Mouse (Mus musculus): ENCODE measurements around the gene Gpr182.
"Not testable (repeated sequence)": the region's sequence is repeated elsewhere in the genome, so short reads cannot be mapped to it uniquely, and the experiment has no call there.

Gene Gpr182

DNA sequence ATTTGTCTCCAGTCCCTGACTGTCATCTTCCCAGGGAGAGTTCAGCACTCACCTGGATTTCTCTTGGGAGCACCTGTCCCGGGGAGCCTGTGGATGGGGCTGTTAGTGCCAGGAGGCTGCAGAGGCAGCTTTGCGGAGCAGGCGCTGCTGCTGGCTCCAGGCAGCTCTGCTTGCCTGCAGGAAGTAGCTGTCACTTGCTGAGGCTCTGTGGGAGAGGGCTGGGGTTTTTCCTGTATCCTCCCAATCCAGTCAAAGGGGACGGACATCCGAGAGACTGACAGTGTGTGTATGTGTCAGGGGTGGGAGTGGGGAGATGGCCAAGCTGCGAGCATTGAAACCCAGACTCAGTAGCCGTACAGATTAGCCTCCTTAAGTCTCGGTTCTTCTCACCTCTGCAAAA is at the start of gene Gpr182:
Gpr182 (minus strand) TSS at position 185 of the 400 bp plus-strand sequence.
- no peak for DNase-seq (ENCODE audit: extremely low spot score)

DNA sequence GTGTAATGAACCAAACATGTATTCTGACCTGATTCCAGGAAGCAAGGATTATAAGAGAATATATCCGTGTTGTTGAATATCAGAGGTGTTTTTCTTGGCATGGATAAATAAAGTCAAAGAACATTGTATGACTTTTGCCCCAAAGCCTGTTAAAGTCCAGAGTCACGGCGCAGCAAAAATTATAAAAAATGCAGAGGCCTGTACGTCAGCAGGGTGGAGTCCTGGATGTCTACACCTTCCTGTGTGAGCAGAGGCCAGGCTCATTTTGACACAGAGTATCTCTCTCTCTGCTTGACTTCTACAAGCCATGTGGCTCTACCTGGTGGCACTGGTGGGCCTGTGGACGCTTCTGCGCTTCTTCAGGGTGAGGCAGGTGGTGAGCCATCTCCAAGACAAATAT is 49.4 kb upstream of the Gpr182 start, which contains the start of gene Rdh16:
Rdh16 (plus strand) TSS at position 262 of the 400 bp plus-strand sequence.
- DNase-seq (ENCODE audit: extremely low spot score) = no peak

DNA sequence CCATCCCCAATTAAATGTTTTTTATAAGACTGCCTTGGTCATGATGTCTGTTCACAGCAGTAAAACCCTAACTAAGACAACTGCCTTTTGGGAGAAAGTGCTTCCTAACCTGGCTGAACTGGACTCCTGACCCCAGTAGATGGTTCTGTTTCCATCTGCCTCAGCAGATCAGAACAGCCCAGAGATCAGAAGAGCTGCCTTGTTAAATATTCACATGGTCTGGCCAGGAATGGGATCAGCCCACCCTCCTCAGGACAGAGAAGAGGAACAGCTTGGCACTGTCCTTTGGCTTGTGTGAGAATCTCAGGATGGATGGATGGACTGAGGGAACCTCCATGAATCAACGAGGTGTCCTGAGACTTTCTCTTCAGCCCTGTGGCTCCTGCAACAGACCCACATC is 47.8 kb upstream of the Gpr182 start:
- no peak for DNase-seq (ENCODE audit: extremely low spot score)

DNA sequence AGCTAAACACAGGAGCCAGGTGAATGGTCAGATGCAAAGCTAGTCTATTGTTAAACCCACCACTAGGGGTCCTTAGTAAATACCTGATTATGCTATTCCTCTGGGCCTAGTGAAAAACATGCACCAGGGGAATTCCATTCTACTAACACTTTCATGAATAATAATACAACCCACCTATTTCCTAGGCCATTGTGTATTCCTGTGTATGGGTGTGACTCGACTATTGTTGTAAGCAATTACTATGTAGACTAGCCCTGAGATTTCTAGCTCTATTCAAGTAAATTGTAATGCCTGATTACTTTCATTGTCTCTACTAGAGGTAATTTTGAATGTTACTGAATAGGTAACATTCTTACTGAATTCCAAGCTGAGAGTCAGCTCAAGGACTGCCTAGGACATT is 33.9 kb upstream of the Gpr182 start:
- not testable (repeated sequence) for DNase-seq (ENCODE audit: extremely low spot score)

DNA sequence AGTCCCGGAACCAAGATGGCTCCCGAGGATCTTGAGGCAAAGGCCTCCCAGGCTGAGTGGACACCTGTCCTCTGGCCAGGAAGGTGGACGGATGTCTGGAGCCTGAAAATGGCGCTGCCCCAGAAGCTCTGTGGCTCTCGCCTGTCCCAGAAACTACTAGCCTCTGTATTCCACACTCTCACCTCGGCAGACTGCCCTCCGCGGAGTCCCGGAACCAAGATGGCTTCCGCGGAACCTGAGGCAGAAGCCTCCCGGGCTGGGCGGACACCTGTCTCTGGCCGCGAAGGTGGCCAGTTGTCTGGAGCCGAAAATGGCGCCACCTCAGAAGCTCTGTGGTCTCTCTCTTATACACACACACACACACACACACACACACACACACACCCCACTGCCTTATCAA is 30.8 kb upstream of the Gpr182 start:
- DNase-seq (ENCODE audit: extremely low spot score) = not testable (repeated sequence)

DNA sequence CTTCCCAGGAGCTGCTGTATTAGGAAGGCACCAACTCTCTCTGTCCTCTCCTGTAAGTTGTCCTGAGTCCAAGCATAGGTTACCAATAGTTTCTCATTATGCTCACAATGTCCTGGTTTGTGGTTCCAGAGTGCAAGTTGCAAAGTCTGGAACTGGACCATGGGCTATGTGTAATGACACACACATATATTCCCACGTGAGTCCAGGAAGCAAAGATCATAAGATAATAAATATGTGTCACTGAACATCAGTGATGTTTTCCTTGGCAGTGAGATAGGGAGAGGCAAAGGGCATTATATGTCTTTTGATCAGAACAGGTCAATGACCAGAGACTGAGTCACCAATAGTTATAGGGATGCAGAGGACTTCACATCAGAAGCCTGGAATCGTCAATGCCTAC is 24.5 kb upstream of the Gpr182 start, which contains the start of gene Rdh9:
Rdh9 (plus strand) TSS at position 376 of the 400 bp plus-strand sequence.
- DNase-seq (ENCODE audit: extremely low spot score) = no peak

DNA sequence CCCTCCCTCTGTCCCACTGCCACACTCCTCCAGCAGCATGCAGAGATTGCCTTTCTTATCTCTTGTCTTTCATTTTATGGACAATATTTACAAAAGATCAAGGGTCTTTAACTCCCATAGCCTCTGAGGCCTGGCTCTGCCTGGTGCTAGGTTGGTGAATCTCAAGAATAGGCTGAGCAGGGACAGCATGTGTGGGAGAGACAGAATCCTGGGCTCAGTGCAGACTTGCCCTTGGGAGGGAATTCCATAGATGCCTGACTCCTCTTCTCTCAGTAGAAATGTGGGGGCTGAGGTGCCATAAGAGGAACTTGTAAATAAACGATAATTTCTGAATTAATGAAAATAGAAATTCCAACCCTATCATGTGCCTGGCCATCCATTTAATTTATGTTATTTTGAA is 15.0 kb upstream of the Gpr182 start:
- DNase-seq (ENCODE audit: extremely low spot score) = no peak

DNA sequence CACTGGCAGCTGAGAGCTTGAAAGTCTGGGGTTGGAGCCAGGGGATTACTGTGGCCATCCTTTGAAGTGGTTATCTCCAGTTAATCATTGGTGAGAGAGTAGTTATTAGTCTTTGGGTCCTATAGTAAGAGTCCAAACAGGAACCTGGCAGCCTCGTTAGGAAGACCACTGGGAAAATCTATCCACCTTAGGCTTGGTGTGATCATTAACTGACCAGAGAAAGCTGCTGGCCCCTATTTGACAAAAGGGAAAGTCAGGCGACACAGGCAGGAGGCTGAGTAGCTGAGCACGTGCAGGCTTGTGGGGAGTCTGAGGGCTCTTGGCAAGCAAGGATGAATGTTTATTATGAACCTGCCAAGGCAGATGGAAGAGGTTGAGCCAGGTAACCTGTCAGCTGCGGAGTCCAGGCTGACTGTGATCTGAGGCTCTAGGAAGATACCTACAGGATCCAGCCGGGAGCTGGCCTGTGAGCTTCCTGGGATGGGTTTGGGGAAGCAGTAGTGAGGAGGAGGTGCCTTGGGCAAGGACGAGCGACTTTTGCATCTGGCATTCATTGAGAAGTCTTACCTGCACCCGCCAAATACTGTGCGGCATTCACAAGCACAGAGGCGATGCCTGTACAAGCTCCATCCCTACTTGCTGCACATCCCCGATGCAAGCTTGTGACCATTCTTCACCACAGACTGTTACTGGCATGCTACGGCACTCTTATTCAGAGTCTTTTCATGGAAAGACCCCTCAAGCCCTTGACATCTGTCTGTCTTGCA is 12.6 kb upstream of the Gpr182 start:
- DNase-seq (ENCODE audit: extremely low spot score) = no peak

DNA sequence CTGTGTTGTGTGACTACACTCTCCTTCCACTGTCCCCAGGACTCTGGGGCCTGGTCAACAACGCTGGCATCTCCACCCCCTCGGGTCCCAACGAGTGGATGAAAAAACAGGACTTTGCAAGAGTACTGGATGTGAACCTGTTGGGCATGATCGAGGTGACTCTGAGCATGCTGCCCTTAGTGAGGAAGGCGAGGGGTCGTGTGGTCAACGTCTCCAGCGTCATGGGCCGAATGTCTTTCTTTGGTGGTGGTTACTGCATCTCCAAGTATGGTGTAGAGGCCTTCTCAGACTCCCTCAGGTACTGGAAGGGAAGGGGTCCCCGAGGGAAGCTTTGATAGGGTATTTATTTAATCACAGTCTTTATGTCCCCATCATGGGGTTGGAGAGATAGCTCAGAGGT is 11.4 kb upstream of the Gpr182 start:
- not testable (repeated sequence) for DNase-seq (ENCODE audit: extremely low spot score)

DNA sequence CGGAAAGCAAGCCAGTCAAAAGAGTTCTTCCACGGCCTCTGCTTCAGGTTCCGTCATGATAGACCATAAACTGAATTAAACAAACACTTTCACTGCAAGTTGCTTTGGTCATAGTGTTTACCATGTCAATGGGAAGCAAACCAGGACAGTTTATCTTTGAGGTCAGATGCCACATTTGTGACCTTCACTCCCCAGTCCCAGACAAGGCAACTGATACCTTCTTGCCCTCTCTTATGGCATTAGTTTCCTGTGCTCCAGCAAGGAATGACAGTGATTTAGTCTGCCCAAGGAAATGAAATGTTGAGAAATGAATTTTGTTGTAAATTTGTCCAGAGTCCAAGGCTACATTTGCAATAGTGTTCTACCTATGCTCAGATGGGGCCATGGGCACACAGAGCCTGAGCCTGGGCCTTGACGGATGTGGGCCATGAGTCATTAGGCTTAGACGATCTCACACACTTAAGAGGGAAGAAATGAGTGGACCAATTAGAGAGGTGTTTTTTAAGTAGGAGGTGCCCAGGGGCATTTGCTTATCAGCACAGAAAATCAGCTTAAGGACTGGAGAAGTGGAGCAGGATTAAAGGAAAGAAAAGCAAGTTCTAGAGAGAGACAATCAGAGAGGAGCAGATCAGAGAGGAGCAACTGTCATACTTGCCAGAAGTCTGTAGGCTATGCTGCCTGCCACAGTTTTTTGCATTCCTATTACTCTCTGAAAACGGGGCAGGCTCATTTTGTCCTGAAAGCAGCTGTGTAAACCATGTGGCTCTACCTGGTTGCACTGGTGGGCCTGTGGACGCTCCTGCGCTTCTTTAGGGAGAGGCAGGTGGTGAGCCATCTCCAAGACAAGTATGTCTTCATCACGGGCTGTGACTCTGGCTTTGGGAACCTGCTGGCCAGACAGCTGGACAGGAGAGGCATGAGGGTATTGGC is 7.9 kb upstream of the Gpr182 start, which contains the start of the genes Rdh1 and Rdh16f1:
Rdh1 (plus strand) TSS at position 541 of the 930 bp plus-strand sequence.
Rdh16f1 (plus strand) TSS at position 607 of the 930 bp plus-strand sequence.
- DNase-seq (ENCODE audit: extremely low spot score) = no peak

DNA sequence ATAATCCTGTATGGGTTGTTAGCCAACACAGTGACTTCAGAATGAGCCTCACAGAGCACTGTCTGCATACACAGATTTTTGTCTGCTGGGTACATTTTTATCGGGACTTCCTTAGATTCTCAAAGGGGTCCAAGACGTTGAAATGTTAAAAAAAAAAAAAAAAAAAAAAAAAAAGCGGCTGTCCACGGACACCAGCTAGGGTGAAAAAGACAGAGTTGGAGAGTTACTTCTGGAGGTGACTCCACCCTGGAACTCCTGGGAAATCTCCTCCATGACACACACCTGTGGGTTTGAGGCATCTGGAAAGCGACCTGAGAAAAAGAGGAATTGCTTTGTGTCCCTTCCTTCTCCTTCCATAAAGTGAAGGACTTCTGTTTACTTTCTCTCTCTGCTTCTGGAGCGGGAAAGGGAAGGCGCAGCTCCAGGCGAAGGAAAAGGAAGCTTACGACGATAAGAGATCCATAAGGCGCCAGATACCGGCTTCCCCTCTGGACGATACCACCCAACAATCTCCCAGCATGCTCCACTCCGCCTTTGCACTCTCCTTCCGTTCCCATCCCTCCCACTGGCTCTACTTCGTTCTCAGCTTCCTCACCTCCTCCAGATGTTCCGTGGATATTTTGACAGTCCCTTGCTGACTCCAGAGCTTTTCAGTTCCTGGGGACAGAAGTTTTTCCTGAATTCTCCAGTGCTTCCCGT is 4.4 kb upstream of the Gpr182 start:
- DNase-seq (ENCODE audit: extremely low spot score) = no peak

DNA sequence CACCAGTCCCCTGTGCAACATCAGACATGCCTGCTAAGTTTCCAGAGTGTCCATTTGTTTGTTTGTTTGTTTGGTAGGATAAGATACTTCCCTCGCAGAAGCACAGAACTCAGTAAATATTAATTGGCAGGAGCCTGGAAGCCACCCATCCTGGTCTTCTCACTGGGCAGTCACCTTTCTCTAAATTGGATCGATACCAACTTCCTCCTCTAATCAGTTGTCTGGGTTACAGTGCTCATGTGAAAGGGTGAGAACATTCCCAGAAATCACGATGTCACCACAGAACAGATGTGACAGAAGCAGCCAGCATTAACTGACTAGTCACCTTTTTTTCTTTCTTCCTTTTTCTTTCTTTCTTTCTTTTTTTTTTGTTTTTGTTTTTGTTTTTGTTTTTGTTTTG is 3.7 kb upstream of the Gpr182 start:
- no peak for DNase-seq (ENCODE audit: extremely low spot score)

DNA sequence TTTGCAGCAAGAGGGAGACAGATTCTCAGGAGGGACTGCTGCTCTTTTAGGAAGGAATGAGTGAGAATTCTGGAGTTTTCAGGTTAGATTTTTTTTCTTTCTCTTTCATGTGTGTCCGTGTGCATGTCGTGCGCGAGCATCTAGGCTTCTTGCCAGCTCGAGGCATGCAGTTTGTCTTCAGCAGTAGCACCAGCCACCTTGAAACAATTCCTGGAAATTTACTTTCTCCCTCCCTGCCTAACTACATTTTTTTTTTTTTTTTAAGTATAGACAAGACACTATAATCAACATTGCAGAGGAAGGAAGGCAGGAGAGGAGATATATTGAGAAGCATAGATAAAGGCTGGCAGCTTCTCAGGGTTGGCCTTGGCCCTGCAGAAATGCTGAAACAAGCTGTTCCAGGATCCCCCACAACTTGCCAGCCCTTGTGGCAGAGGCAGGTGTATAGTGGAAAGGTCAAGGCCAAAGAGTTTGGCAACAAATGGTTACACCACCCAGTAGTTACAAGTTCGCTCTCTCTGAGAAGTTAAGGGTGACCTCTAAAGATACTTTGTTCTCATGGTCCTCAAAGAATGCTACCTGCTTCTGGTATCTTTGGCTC is 3.1 kb upstream of the Gpr182 start:
- no peak for DNase-seq (ENCODE audit: extremely low spot score)

DNA sequence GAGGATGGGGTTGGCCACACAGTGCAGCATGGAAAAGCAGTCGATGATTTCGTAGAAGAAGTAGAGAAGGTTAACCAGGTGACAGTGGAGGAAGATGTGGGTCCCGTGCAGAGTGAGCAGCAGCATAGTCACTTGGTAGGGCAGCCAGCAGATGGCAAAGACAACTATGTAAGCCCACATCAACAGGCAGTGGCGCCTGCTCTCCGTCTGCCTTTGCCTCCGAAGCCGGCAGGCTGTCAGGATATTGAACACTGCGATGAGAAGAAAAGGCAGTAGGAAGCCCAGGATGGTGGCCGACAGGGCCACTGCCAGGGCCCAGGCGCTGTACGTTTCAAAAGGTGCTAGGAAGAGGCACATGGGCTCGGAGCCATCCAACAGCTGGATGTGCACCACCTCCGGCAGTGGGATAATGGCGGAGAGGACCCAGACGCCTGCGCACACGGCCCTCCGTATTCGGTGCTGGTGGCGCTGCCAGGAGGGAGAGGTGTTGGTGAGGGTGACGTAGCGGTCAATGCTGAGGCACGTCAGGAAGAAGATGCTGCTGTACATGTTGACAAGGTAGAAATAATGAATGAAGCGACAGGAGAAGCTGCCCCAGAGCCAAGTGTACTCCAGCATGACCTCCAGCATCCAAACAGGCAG is 1.3 kb downstream of the Gpr182 start:
- no peak for DNase-seq (ENCODE audit: extremely low spot score)

DNA sequence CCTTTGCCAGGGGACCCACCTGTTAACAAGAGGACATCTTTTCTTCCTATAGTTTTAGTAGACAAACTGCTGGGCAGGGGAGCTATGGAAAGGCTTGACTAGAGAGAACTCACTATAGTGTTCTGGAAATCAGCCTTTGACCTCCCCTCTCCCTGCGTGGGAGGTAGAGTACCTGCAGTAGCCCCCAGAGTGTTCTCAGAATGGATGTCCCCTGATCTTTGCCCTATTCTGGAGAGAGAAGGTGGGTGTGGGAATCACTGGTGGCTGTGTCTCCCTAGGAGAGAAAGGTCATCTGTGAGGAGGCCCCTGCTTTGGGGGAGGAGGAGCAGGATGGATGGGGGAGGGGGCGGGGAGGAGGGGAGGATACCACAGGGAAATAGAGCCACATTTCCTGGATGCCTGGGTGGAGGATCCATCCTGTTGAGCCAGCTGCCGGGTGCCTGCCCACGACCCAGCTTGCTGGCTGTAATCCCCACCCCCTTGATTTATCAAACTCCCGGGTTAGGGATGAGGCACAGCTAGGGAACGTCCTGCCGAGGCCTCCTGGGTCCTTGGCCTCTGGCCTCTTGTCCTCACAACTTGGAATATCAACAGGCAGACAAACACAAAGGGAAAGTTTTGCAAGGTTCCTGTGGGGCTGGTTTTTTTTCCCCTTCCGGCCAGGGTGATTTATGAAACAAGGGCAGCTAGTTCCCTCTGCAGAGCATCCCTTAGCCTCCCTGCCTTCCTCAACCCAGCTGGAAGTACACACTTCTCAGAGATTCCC is 2.5 kb downstream of the Gpr182 start:
- no peak for DNase-seq (ENCODE audit: extremely low spot score)

DNA sequence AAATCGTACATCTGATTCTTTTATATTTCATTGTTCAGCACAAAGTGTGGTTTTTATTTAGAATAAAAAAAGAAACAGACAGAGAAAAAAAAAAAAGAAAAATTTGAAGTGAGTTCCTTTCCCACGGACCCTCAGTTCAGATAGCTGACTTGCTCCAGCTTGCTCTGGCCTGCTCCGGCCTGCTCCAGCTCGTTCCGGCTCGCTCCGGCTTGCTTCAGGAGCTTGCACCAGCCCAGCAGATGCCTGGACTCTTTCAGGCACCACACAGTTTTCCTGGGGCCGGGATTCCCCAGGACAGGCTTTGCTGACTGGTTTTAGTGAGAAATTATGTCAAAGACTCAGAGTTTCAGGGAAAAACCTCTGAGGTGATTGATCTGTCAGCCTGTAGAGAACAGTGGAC is 4.3 kb downstream of the Gpr182 start:
- no peak for DNase-seq (ENCODE audit: extremely low spot score)

DNA sequence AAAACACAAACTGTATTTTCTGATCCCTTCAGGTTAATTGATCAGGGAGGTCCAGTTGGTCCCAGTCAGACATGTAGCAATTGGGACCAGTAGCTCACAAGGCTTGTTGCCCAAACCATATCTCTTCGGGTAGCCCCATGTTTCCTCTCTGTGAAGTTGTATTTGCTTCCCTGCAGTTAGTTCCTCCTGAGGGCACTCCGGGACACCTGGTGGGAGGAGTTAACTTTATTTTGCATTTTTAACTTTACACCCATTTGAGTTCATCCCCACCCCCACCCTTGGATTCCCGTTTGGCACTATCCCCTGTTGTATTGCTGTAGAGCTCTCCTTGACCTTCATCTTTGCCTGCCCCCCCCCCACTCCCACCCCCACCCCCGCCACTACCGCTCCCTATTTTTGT is 5.6 kb downstream of the Gpr182 start:
- DNase-seq (ENCODE audit: extremely low spot score) = no peak

DNA sequence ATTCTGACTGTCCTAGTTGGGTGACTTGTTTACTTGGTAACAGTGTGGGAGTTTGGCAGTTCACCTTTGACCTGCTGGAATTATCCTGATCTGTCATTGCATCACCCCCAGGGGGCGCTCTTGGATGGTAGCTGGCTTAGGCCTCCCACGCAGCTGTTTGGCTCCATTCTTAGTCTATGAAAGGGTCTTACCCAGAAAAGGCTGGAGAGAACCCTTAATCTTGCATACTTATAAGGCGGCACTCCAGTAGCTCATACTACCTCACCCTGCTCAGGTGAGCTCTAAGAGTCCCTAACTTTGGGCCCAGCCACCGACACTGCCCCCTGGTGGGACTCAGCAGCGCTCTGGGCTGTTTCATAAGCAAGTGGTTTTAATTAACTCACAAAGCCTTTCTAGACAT is 6.9 kb downstream of the Gpr182 start:
- DNase-seq (ENCODE audit: extremely low spot score) = no peak

DNA sequence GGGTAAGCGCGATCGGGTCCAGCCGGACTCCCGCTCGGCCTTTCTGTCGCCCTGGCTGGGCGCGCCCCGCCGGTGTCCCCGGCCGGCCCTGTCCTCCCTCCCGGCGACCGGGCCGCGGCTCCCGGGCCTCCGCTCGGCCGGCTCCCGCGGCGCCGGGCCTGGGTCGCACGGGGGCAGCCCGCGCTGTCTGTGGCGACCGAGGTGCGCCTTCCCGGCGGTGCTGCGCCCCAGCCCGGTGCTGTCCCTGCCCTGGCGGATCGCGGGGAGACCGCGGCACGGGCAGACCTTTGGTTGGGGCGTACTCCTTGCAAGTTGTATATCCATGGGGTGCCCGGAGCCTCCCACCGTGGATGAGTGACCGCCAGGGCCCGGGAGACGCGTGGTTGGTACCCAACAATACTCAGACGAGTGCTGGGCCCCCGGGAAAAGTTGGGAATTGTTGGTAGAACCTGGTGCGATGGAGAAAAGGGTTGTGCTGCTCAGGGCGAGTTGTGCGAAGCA is 11.8 kb downstream of the Gpr182 start:
- no peak for DNase-seq (ENCODE audit: extremely low spot score)

DNA sequence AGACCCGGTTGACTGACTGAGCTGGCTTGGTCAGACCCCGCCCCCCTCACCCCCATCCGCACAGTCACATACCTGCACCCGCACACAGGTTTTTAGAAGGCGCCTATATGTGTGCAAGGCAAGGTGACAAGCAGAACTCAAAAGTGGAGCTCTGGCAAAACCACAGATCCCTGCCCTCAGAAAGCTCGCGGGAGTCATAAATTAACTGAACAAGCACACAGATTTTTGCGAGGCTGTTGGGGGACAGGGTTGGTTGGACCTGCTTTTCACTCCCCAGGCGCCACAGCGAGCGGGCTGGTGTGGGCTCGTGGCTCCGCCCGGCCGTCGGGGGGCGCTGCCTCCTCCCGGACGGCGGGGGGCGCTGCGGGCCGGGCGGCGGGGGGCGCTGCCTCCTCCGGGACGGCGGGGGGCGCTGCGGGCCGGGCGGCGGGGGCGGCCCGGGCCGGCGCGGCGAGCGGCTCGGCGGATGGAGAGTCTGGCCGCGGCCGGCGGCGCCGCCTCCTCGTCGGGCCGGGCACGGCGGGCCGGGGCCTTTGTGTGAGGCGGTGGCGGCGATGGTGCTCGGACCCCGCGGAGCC is 12.4 kb downstream of the Gpr182 start, which contains the start of gene Zbtb39:
Zbtb39 (plus strand) TSS at position 456 of the 578 bp plus-strand sequence.
- peak; percentile 76 for DNase-seq (ENCODE audit: extremely low spot score)

Measured in embryo, embryonic 9.5 days (tissue).